Comparison of ENCODE assay signal across 22 mouse cellular contexts in genomic region chr6:112492656-112493055, GRCm38 (mm10). TPM values are rescaled to one million over a fixed set of nuclear protein-coding genes. Genes with fewer than 3 reads are reported as not detected.
"Had no signal": no experiment of that assay in that cellular context is flagged by ENCODE, and none has a peak within 500 bp of the region (broad histone marks: within the 10 kb centered on the region; RNA-seq: fewer than 3 reads in every experiment).

No protein-coding gene starts in this region.

- H3K9ac ChIP-seq: liver, embryonic 13.5 days; liver, embryonic 15.5 days; liver, postnatal 0 days; lung, embryonic 15.5 days; midbrain, embryonic 13.5 days; midbrain, embryonic 15.5 days; neural tube, embryonic 12.5 days; stomach, embryonic 15.5 days had no signal

- H3K36me3 ChIP-seq: liver, embryonic 13.5 days; liver, embryonic 15.5 days; lung, embryonic 15.5 days; midbrain, embryonic 13.5 days; midbrain, embryonic 15.5 days; neural tube, embryonic 12.5 days; stomach, embryonic 15.5 days had no signal

- H3K27ac ChIP-seq: liver, embryonic 13.5 days; liver, embryonic 15.5 days; lung, embryonic 15.5 days; macrophage; midbrain, embryonic 13.5 days; midbrain, embryonic 15.5 days; neural tube, embryonic 12.5 days; stomach, embryonic 15.5 days had no signal

- H3K9me3 ChIP-seq: liver, embryonic 13.5 days; liver, embryonic 15.5 days; lung, embryonic 15.5 days; midbrain, embryonic 13.5 days; midbrain, embryonic 15.5 days; neural tube, embryonic 12.5 days; stomach, embryonic 15.5 days had no signal

- H3K4me1 ChIP-seq: liver, embryonic 13.5 days had no signal

- H3K4me2 ChIP-seq: liver, embryonic 13.5 days; liver, embryonic 15.5 days; lung, embryonic 15.5 days; midbrain, embryonic 13.5 days; midbrain, embryonic 15.5 days; neural tube, embryonic 12.5 days; stomach, embryonic 15.5 days had no signal

- DNase-seq: liver, embryonic 13.5 days; liver, postnatal 0 days; lung, adult 2 months; lung, postnatal 14 days; lung, postnatal 36 days; right cerebral cortex, postnatal 14 days; thymus, adult 18-20 months; thymus, postnatal 14 days; thymus, postnatal 36 days had no signal

- ATAC-seq: liver, postnatal 0 days; lung, postnatal 0 days; midbrain, embryonic 13.5 days; midbrain, embryonic 15.5 days had no signal

- H3K4me3 ChIP-seq: liver, embryonic 13.5 days; liver, embryonic 15.5 days; lung, embryonic 15.5 days; megakaryocyte, embryonic 14.5 days; midbrain, embryonic 13.5 days; midbrain, embryonic 15.5 days; neural tube, embryonic 12.5 days; stomach, embryonic 15.5 days had no signal

RNA-seq across cellular contexts. Expression of gene Oxtr, which starts 2.9 kb away (rescaled TPM):
- total RNA-seq: monocyte, adult 5-6 weeks; neutrophil, adult 5-6 weeks had no signal
- polyA plus RNA-seq: liver, embryonic 13.5 days; liver, embryonic 15.5 days; macrophage had no signal

RNA-seq across cellular contexts. Expression of gene Cav3, which starts 33.4 kb away (rescaled TPM):
- total RNA-seq: megakaryocyte progenitor cell, adult 5-6 weeks; midbrain, postnatal 0 days; monocyte, adult 5-6 weeks; neutrophil, adult 5-6 weeks had no signal
- polyA plus RNA-seq: macrophage; midbrain, embryonic 13.5 days; midbrain, embryonic 15.5 days; midbrain, postnatal 0 days had no signal
